In genomic region chr12:44280147-44280546, GRCm38 (mm10) we compare ENCODE assay signal across 1 mouse cellular context. TPM values are rescaled to one million over a fixed set of nuclear protein-coding genes. Genes with fewer than 3 reads are reported as not detected.
"Had no signal": no experiment of that assay in that cellular context is flagged by ENCODE, and none has a peak within 500 bp of the region (broad histone marks: within the 10 kb centered on the region; RNA-seq: fewer than 3 reads in every experiment).

No protein-coding gene starts in this region.

RNA-seq across cellular contexts. Expression of gene Nrcam, which starts 48.5 kb away (rescaled TPM):
- polyA plus RNA-seq: erythroblast, embryonic 14.5 days had no signal
